Mouse (Mus musculus) heart, embryonic 14.5 days (tissue): ENCODE results near the gene Tbc1d16. TPM values are rescaled to one million over a fixed set of nuclear protein-coding genes. Genes with fewer than 3 reads are reported as not detected.

ENCODE experiments used
- ATAC-seq: fragments of 200-750 bp; cut with Nextera tagmentation; 2 replicates; pipeline ENCODE4 v1.8.0; 2017; ENCODE audit warnings: low read depth, moderate TSS enrichment; ENCODE audit not compliant: insufficient number of reproducible peaks, insufficient read depth, low FRiP score
- H3K27ac ChIP-seq, 2 experiments: fragments of 200-500 bp in 1 of 2; fragments of 300-500 bp in 1 of 2; sonication (generic) in 1 of 2; replicated peaks in 1 of 2; 2 replicates each; pipeline ENCODE4 v1.5.1; 2012 to 2014; ENCODE audit warnings: low read depth in 2 of 2, low read length in 2 of 2, control low read depth in 1 of 2, mild to moderate bottlenecking in 1 of 2, mixed read lengths in 1 of 2; ENCODE audit not compliant: control insufficient read depth in 1 of 2, insufficient read depth in 1 of 2
- H3K27me3 ChIP-seq: fragments of 300-500 bp; sonication (generic); 2 replicates; pipeline ENCODE4 v1.6.1; 2014; ENCODE audit warnings: mild to moderate bottlenecking, low read length, control low read depth; ENCODE audit not compliant: control insufficient read depth, insufficient read depth
- H3K36me3 ChIP-seq: fragments of 300-500 bp; sonication (generic); 2 replicates; pipeline ENCODE4 v1.6.1; 2014; ENCODE audit warnings: mild to moderate bottlenecking, control low read depth, low read length, mixed read lengths; ENCODE audit not compliant: control insufficient read depth, insufficient read depth
- H3K4me1 ChIP-seq, 2 experiments: fragments of 200-500 bp in 1 of 2; fragments of 300-500 bp in 1 of 2; sonication (generic) in 1 of 2; 2 replicates each; pipeline ENCODE4 v1.6.1; 2012 to 2014; ENCODE audit warnings: low read length in 2 of 2, control low read depth in 1 of 2, mixed read lengths in 1 of 2; ENCODE audit not compliant: control insufficient read depth in 2 of 2, insufficient read depth in 2 of 2
- H3K4me2 ChIP-seq: fragments of 300-500 bp; sonication (generic); 2 replicates; pipeline ENCODE4 v1.6.1; 2014; ENCODE audit warnings: mild to moderate bottlenecking, low read length
- H3K4me3 ChIP-seq, 2 experiments: fragments of 200-500 bp in 1 of 2; fragments of 300-500 bp in 1 of 2; sonication (generic) in 1 of 2; 2 replicates each; pipeline ENCODE4 v1.5.1; 2012 to 2014; ENCODE audit warnings: low read length in 2 of 2, mild to moderate bottlenecking in 2 of 2, control low read depth in 1 of 2, low read depth in 1 of 2, moderate library complexity in 1 of 2; ENCODE audit not compliant: control insufficient read depth in 1 of 2, insufficient read depth in 1 of 2
- H3K9ac ChIP-seq: fragments of 300-500 bp; sonication (generic); 2 replicates; pipeline ENCODE4 v1.6.1; 2014; ENCODE audit warnings: mild to moderate bottlenecking, low read length
- H3K9me3 ChIP-seq: fragments of 300-500 bp; sonication (generic); 2 replicates; pipeline ENCODE4 v1.6.1; 2016; ENCODE audit warnings: low read length, control low read depth; ENCODE audit not compliant: control insufficient read depth
- WGBS: fragments of 180-500 bp; shearing (Covaris S2); extraction: QIAGEN DNeasy Blood & Tissue Kit; methylation state at CpG from one replicate; pipeline ENCODE4 v1.1.7; 2014; 5-methylcytosine and 5-hydroxymethylcytosine counted together
- polyA plus RNA-seq: library from polyadenylated mRNA; unstranded; fragments of >200 nt; fragmentation: Nextera tagmentation; extraction: Ambion mirVana; gene quantifications from 2 replicates; pipeline ENCODE4 v1.2.1, GENCODE M21; 2014

The Tbc1d16 gene
- polyA plus RNA-seq, 1 experiment from 2014 or later, result 10.3 TPM

DNA sequence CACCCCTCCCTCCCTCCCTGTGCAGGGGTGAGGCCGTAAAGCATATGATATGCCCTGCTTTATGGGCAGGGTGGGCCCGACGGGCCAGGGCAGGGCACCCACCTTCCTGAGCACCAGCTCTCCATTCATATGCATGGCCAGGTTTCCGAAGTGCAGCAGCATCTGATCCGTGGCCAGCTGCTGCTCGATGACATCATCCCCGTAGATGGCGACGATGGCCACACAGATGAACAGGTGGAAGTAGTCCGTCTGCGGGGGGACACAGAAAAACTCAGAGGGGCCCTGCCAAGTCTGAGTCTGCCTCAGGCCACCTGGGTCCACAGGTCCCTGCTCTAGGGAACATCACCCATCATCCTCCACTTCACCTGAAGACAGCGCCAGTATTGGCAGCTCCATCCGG, 79.5 kb downstream of the Tbc1d16 start:
- 88% methylated on average over 13 of the region's 13 CpGs for WGBS
- Histone ChIP-seq H3K9me3 (no peaks in the 10 kb centered on the region), H3K27me3 (no peaks in the 10 kb centered on the region), H3K4me2 (no peak overlapping the region), H3K4me1 (peaks cover 14 to 18% of the 10 kb centered on the region in 2 experiments), H3K4me3 (no peak overlapping the region), H3K9ac (no peak overlapping the region), H3K27ac (no peak overlapping the region), H3K36me3 (peaks cover 34% of the 10 kb centered on the region)
- ATAC-seq, result no peak

DNA sequence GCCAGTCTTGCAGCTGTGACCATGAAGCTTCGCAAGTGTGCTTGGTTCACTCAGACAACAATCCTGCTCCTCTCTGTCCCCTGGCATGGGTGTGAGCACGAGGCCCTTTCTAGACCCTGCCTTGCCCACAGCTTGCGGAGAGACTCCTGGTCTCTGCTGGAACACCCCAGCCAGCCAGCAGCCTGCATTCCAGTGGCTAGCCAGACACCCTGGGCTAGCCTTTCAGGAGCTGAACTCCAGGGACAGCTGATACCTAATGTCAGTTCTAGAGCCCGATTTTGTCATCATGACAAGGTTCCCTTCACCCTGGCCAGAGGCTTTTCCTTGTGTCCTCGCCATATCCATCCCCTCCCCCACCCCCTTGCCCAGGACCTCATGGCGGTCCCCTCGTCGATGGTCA, 81.1 kb downstream of the Tbc1d16 start:
- ATAC-seq, result no peak
- peaks cover 10 to 16% of the 10 kb centered on the region in 2 experiments for H3K4me1 ChIP-seq
- 72% methylated on average over 8 of the region's 8 CpGs for WGBS

DNA sequence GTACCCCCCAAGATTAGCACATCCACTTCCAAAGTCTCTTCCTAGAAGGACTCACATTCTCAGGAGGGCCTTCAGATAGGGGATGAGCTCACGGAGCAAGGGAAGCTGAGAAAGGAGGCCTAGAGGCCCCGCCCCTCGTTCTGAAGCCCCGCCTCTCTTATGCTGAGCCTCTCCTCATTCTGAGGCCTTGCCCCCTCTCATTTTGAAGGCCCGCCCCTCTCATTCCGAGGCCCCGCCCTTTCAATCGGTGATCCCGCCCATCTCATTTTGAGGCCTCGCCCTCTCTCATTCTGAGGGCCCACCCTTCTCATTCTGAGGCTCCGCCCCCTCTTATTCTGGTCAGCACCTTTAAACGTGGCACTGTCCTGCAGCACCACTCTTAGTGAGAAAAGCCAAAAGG, 82.2 kb downstream of the Tbc1d16 start:
- Histone ChIP-seq H3K27me3 (no peaks in the 10 kb centered on the region), H3K4me2 (no peak overlapping the region), H3K4me1 (peaks cover 6 to 11% of the 10 kb centered on the region in 2 experiments), H3K27ac (no peak overlapping the region), H3K9me3 (no peaks in the 10 kb centered on the region), H3K4me3 (no peak overlapping the region), H3K9ac (no peak overlapping the region), H3K36me3 (peaks cover 32% of the 10 kb centered on the region)
- WGBS, result 35% methylated on average over 12 of the region's 12 CpGs
- no peak for ATAC-seq

More for the DNA sequence above, 81.1 kb downstream of the Tbc1d16 start:
- Histone ChIP-seq H3K36me3 (peaks cover 32% of the 10 kb centered on the region), H3K4me2 (no peak overlapping the region), H3K27ac (no peak overlapping the region), H3K4me3 (no peak overlapping the region), H3K9me3 (no peaks in the 10 kb centered on the region), H3K27me3 (no peaks in the 10 kb centered on the region), H3K9ac (no peak overlapping the region)

DNA sequence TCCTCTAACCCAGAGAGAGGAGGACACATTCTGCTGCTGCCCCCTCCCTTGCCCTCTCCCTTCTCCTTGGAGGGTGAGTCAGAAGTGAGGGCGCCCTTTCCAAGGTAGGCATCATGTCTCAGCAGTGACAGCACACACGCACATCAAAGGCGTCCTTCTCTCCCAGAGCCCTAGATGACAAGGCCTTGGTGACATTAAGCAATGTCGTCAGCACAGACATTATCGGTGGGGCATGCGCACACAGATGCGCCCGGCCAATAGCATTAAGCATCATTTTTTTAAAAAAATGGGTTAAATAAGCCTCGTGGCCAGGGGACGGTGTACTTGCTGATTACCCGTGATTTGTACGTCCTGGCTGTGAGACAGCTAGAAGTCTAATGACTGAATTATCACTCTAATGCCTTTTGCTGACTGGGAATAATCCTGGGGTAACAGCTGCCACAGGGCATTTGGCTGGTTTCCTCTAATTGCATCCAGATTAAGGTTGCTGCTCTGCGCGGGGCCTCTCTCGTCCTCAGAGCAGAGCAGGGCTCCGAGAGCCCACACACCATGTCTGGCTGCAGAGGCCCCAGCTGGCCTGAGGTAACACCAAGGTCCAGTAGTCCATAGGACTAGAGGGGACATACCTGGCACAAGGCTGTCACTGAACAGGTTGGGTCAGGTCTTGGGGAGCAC, 83.4 kb downstream of the Tbc1d16 start:
- ATAC-seq, result no peak
- Histone ChIP-seq H3K4me3 (no peak overlapping the region), H3K4me2 (no peak overlapping the region), H3K9me3 (no peaks in the 10 kb centered on the region), H3K27me3 (no peaks in the 10 kb centered on the region), H3K27ac (no peak overlapping the region), H3K36me3 (peaks cover 22% of the 10 kb centered on the region), H3K4me1 (peaks cover 6 to 11% of the 10 kb centered on the region in 2 experiments), H3K9ac (no peak overlapping the region)
- 71% methylated on average over 16 of the region's 16 CpGs for WGBS

DNA sequence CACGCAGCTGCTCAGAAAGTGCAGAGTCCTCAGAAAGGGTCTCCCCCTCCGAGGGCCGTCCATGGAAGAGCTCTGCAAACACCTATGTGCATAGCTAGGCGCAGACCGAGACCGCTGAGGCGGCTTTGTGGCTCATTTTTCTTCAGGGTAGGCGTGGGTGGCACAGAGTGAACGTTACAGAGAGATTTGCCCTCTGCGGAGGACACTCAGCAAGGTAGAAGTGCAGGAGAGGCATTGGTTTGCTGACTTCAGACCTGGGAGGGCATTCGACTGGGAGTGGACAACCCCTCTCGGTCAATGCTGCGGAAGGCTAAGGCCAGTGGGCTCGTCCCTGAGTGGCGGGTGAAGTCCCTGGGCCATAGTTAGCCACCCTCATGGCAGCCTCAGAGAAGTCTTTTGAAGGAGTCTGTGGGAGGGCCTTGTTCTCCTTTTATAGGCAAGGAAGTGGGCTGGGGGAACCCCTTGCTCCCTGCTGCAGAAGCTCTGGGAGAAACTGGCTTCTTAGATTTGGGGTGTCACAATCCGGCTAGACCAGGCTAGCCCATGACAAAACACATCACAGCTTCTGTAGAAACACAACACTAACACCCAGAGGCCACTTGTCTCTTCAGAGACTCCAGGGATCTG, 84.8 kb downstream of the Tbc1d16 start:
- 89% methylated on average over 16 of the region's 16 CpGs for WGBS
- Histone ChIP-seq H3K9ac (no peak overlapping the region), H3K4me3 (no peak overlapping the region), H3K4me1 (peaks cover 6 to 16% of the 10 kb centered on the region in 2 experiments), H3K4me2 (no peak overlapping the region), H3K9me3 (no peaks in the 10 kb centered on the region), H3K36me3 (peaks cover 12% of the 10 kb centered on the region), H3K27me3 (no peaks in the 10 kb centered on the region), H3K27ac (no peak overlapping the region)
- no peak for ATAC-seq

DNA sequence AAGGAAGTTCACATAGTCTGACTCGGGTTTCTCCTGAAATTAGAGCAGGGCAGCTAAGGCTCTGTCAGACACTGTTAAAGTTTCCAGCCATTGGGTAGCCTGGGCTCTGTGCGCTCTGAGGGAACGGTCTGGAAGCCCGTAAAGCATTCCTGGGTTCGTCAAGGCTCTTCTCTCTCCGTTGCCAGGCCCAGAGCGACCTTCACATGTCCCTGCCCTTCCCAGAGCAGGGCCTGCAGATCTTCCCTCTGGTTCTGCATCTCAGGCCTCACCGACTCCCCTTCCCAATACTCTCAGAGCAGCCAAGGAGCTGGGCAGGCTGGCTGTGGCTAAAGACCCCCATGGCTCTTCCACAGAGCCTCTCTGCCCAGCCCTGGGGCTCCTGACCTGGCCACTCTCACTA, 85.7 kb downstream of the Tbc1d16 start:
- Histone ChIP-seq H3K9ac (peak overlapping the region; percentile 42), H3K36me3 (peaks cover 4% of the 10 kb centered on the region), H3K4me3 (no peak overlapping the region), H3K27me3 (no peaks in the 10 kb centered on the region), H3K4me2 (no peak overlapping the region), H3K4me1 (peaks cover 6 to 17% of the 10 kb centered on the region in 2 experiments), H3K9me3 (no peaks in the 10 kb centered on the region), H3K27ac (no peak overlapping the region)
- 60% methylated on average over 8 of the region's 8 CpGs for WGBS
- no peak for ATAC-seq

DNA sequence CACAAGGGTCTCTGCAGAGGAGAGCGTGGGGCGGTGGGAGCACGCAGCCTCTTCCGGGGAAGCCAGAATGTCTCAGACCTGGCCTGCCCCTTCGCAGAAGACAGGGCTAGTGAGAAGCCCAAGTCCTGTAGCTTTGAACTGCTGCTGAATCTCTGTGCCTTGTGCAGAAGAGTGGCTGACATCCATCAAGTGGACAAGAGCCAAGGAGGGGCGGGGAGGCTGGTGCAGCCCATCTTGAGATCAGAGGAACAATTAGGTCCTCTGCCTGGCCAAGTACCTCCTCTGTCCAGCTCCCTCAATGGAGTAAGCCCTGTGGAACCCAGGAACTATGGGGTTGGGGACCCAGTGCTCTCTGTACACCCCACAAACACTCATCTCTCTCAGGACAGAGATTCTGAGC, 89.3 kb downstream of the Tbc1d16 start:
- no peak for ATAC-seq
- H3K27me3 ChIP-seq, result no peaks in the 10 kb centered on the region
- H3K4me3 ChIP-seq, result no peak overlapping the region
- H3K9me3 ChIP-seq, result no peaks in the 10 kb centered on the region
- H3K36me3 ChIP-seq, result no peaks in the 10 kb centered on the region
- WGBS, result 79% methylated on average over 6 of the region's 6 CpGs
- no peak overlapping the region for H3K4me2 ChIP-seq
- H3K27ac ChIP-seq, result no peak overlapping the region
- H3K4me1 ChIP-seq, result peaks cover 14 to 24% of the 10 kb centered on the region in 2 experiments
- no peak overlapping the region for H3K9ac ChIP-seq
